Mouse (Mus musculus) kidney, embryonic 16.5 days (tissue): Measurements from ENCODE around the gene Mei1. TPM values are rescaled to one million over a fixed set of nuclear protein-coding genes. Genes with fewer than 3 reads are reported as not detected.
"Not testable (repeated sequence)": the region's sequence is repeated elsewhere in the genome, so short reads cannot be mapped to it uniquely, and the experiment has no call there.

Source experiments
- ATAC-seq: fragments of 200-750 bp; cut with Nextera tagmentation; 2 replicates; pipeline ENCODE4 v1.8.0; 2017; ENCODE audit warnings: moderate TSS enrichment; ENCODE audit not compliant: low FRiP score, low TSS enrichment
- H3K27ac ChIP-seq: fragments of 300-500 bp; sonication (generic); 2 replicates; pipeline ENCODE4 v1.5.1; 2014; ENCODE audit warnings: low read length
- H3K27me3 ChIP-seq: fragments of 300-500 bp; sonication (generic); 2 replicates; pipeline ENCODE4 v1.6.1; 2014; ENCODE audit warnings: low read length, control low read depth, mixed read lengths; ENCODE audit not compliant: insufficient read depth
- H3K36me3 ChIP-seq: fragments of 300-500 bp; sonication (generic); 2 replicates; pipeline ENCODE4 v1.6.1; 2014; ENCODE audit warnings: low read length, control low read depth, mixed read lengths; ENCODE audit not compliant: insufficient read depth
- H3K4me1 ChIP-seq: fragments of 300-500 bp; sonication (generic); 2 replicates; pipeline ENCODE4 v1.6.1; 2014; ENCODE audit warnings: low read length, control low read depth, mixed read lengths; ENCODE audit not compliant: insufficient read depth
- H3K4me2 ChIP-seq: fragments of 300-500 bp; sonication (generic); replicated peaks from 2 replicates; pipeline ENCODE4 v1.6.1; 2014; ENCODE audit warnings: low read depth, low read length
- H3K4me3 ChIP-seq: fragments of 300-500 bp; sonication (generic); 2 replicates; pipeline ENCODE4 v1.5.1; 2014; ENCODE audit warnings: mild to moderate bottlenecking, low read length
- H3K9ac ChIP-seq: fragments of 300-500 bp; sonication (generic); replicated peaks from 2 replicates; pipeline ENCODE4 v1.6.1; 2014; ENCODE audit warnings: low read length
- H3K9me3 ChIP-seq: fragments of 300-500 bp; sonication (generic); 2 replicates; pipeline ENCODE4 v1.6.1; 2016; ENCODE audit warnings: low read length, control low read depth
- WGBS: fragments of 180-500 bp; shearing (Covaris S2); extraction: QIAGEN DNeasy Blood & Tissue Kit; methylation state at CpG from one replicate; pipeline ENCODE4 v1.1.7; 2014; 5-methylcytosine and 5-hydroxymethylcytosine counted together
- polyA plus RNA-seq: library from polyadenylated mRNA; unstranded; fragments of >200 nt; fragmentation: Nextera tagmentation; extraction: Ambion mirVana; gene quantifications from 2 replicates; pipeline ENCODE4 v1.2.1, GENCODE M21; 2015

Mei1 gene
- polyA plus RNA-seq, 1 experiment from 2014 or later = not detected

DNA sequence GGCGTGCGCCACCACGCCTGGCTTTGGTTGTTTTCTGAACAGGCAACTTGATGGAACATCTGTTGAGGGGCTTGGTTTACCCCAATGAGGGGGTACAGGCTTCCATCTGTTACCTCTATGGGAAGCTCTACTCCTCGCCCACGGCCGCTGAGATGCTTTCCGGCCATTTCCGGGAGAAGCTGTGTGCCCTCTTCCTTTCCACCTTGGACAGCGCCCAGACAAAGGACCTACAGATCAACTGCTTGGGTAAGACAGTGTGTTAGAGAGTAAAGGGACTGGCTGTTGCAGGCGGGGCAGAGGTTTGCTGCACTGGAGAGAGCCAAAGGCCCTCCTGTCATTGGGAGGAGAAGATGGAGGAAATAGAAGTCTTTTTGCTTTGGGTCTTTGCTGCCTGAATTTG lies 10.1 kb downstream of the Mei1 start:
- H3K27me3 ChIP-seq = no peaks in the 10 kb centered on the region
- no peak overlapping the region for H3K27ac ChIP-seq
- no peak overlapping the region for H3K4me2 ChIP-seq
- H3K4me3 ChIP-seq = no peak overlapping the region
- H3K4me1 ChIP-seq = no peaks in the 10 kb centered on the region
- no peak for ATAC-seq
- H3K36me3 ChIP-seq = no peaks in the 10 kb centered on the region
- 52% methylated on average over 10 of the region's 10 CpGs for WGBS
- H3K9ac ChIP-seq = no peak overlapping the region
- H3K9me3 ChIP-seq = no peaks in the 10 kb centered on the region

DNA sequence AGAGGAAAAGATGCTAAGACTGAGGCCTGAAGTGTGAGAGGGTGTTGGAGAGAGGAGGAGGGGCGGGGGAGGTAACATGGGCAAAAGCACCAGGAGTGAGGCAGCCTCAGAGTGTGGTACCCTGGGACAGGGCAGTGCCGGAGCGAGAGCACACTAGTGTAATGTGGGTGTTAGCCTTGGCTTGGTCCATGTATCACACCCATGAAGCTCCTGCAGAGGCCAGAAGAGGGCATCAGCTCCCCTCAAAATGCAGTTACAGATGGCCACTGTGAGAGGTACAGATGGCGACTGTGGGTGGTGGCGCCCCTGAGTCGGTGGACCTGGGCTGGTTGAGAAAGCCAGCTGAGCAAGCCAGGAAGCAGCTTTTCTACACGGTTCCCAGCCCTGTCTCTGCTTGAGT lies 11.4 kb downstream of the Mei1 start:
- no peak for ATAC-seq
- WGBS = 31% methylated on average over 7 of the region's 7 CpGs
- Histone ChIP-seq H3K4me1 (no peaks in the 10 kb centered on the region), H3K27me3 (no peaks in the 10 kb centered on the region), H3K4me2 (no peak overlapping the region), H3K9me3 (no peaks in the 10 kb centered on the region), H3K36me3 (no peaks in the 10 kb centered on the region), H3K4me3 (no peak overlapping the region), H3K27ac (no peak overlapping the region), H3K9ac (no peak overlapping the region)

DNA sequence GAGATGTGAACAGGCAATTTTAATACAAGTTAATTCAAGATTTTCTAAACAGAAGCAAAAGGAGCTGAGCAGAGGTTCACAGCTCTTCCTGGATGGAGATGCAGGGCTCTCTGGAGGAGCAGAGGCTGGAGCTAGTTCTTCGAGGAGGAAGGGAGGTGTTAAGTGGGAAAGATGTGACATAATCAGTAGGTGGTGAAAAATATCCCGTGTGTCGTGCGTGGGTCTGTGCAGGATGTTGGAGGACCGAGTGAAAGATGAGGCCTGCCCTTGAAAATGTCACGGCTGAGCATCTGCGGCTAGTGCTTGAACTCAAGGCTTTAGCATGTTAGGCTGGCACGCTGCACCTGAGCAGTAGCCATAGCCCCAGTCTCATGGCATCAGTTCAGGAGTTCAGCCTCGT lies 15.8 kb downstream of the Mei1 start:
- Histone ChIP-seq H3K36me3 (no peaks in the 10 kb centered on the region), H3K9ac (no peak overlapping the region), H3K27me3 (no peaks in the 10 kb centered on the region), H3K9me3 (no peaks in the 10 kb centered on the region), H3K4me3 (no peak overlapping the region), H3K27ac (no peak overlapping the region), H3K4me2 (no peak overlapping the region), H3K4me1 (no peaks in the 10 kb centered on the region)
- no peak for ATAC-seq
- WGBS = 81% methylated on average over 9 of the region's 9 CpGs

DNA sequence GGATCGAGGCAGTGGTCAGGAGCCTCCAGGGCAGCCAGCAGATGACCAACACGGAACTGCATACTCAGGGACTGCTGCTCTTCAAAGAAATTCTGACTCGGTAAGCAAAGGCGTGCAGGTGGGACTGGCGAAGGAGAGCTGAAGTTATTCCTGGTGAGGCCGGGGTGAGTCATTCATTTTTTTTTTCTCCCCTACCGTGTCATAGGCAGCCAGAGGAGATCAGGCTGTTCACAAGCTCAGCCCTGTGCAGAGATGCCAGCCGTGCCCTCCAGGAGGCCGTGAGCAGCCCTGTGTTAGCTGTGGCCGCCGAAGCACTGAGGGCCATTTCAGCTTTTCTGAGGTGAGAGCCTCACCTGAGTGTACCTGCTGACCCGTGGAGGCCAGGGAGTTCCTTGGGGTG lies 16.3 kb downstream of the Mei1 start:
- H3K4me3 ChIP-seq = no peak overlapping the region
- H3K27ac ChIP-seq = no peak overlapping the region
- no peaks in the 10 kb centered on the region for H3K4me1 ChIP-seq
- no peaks in the 10 kb centered on the region for H3K27me3 ChIP-seq
- ATAC-seq = no peak
- H3K36me3 ChIP-seq = no peaks in the 10 kb centered on the region
- no peak overlapping the region for H3K4me2 ChIP-seq
- H3K9ac ChIP-seq = no peak overlapping the region
- H3K9me3 ChIP-seq = no peaks in the 10 kb centered on the region
- WGBS = 74% methylated on average over 12 of the region's 12 CpGs

DNA sequence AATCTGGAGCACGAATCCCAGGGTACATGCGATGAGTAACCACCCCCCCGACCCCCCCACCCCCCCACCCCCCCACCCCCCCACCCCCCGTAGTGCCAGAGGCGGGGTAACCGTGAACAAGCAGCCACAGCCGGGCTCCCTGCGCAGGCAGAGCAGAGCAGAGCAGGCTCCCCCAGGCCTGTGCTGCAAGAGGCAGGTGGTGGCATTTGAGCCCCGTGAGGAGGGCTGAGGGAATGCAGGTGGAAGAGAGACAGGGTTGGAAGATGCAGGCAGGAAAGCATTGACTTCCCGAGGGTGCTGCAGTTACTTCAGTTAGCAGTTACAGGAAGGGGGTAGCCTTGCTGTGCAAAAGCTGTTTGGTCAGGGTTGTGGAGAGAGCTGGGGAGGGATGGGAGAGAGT lies 17.5 kb downstream of the Mei1 start:
- WGBS = 20% methylated on average over 4 of the region's 10 CpGs
- Histone ChIP-seq H3K9me3 (no peaks in the 10 kb centered on the region), H3K9ac (no peak overlapping the region), H3K36me3 (no peaks in the 10 kb centered on the region), H3K4me2 (no peak overlapping the region), H3K4me3 (no peak overlapping the region), H3K27ac (no peak overlapping the region), H3K27me3 (no peaks in the 10 kb centered on the region), H3K4me1 (no peaks in the 10 kb centered on the region)
- no peak for ATAC-seq

DNA sequence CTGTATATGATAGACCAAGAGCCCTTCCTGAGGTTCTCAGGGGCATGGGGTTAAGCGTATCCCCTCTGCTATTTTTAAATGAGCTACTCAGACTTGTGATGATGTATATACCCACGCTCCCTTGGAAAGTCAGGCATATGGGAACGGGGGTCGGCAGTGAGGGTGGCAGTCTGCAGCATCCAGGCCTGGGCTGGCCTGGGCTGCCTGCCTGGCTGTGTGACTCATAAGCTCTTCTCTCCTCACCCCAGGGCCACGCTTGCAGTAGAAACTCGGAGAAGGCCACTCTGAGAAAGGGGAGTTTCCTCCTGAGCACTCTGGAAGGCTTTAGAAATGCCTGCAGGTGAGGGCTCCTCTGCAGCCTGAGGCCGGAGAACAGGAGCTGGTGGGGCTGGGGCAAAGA lies 21.3 kb downstream of the Mei1 start:
- Histone ChIP-seq H3K9ac (no peak overlapping the region), H3K4me3 (no peak overlapping the region)
- ATAC-seq = no peak

DNA sequence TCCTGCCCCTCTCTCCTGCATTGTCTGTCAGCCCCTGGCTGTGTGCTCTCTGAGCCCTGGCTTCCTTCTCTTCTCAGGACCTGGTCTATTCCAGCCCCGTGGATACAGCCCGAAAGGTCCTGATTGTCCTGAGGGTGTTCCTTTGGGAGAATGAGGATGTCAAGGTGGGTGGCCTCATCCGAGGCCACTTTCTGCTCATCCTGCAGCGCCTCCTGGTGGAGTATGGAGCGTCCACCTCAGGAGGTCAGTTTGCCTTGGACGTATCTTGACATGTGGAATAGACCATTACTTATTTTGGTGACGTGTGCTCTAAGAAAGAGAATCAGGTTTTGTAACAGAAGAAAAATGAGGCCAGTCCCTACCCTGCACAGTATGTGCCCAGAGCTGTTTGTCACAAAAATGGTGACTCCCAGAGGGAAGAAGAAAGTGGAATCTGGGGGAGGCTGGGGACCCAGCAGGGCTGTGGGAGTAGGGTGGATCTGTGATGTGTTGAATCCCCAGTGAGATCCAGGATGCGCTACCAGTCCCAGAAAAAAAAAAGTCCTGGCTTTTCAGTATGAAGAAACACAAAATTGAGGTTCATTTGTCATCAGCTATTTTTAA lies 37.3 kb downstream of the Mei1 start:
- H3K9me3 ChIP-seq = no peaks in the 10 kb centered on the region
- WGBS = 12% methylated on average over 8 of the region's 8 CpGs
- no peak overlapping the region for H3K9ac ChIP-seq
- H3K36me3 ChIP-seq = no peaks in the 10 kb centered on the region
- no peak for ATAC-seq
- no peak overlapping the region for H3K4me2 ChIP-seq
- H3K27ac ChIP-seq = no peak overlapping the region
- H3K4me1 ChIP-seq = no peaks in the 10 kb centered on the region
- no peak overlapping the region for H3K4me3 ChIP-seq
- no peaks in the 10 kb centered on the region for H3K27me3 ChIP-seq

More for the DNA sequence above, 21.3 kb downstream of the Mei1 start:
- Histone ChIP-seq H3K36me3 (no peaks in the 10 kb centered on the region), H3K27me3 (no peaks in the 10 kb centered on the region), H3K9me3 (no peaks in the 10 kb centered on the region), H3K4me1 (no peaks in the 10 kb centered on the region), H3K27ac (no peak overlapping the region), H3K4me2 (no peak overlapping the region)
- WGBS = 82% methylated on average over 7 of the region's 7 CpGs

DNA sequence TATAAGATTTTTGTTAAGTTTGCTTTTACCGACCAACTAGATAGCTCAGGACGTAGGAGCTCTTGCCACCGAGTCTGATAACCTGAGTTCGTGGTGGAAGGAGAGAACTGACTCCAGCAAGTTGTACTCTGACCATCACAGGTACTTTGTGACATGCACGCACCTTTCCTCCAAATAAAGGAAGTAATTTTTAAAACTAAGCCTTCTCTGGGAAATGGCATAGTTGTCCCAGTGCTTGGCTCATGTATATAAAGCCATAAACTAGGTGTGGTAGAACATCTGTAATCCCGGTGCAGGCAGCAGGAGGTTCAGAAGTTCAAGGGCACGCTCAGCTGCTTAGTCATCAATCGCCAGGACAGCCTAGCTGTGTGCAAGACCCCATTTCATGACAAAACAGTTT lies 50.7 kb downstream of the Mei1 start:
- H3K4me2 ChIP-seq = no peak overlapping the region
- no peak overlapping the region for H3K4me3 ChIP-seq
- H3K4me1 ChIP-seq = no peaks in the 10 kb centered on the region
- no peak for ATAC-seq
- no peaks in the 10 kb centered on the region for H3K36me3 ChIP-seq
- H3K27ac ChIP-seq = no peak overlapping the region
- 82% methylated on average over 8 of the region's 8 CpGs for WGBS
- H3K9ac ChIP-seq = no peak overlapping the region
- H3K9me3 ChIP-seq = no peaks in the 10 kb centered on the region
- H3K27me3 ChIP-seq = no peaks in the 10 kb centered on the region

DNA sequence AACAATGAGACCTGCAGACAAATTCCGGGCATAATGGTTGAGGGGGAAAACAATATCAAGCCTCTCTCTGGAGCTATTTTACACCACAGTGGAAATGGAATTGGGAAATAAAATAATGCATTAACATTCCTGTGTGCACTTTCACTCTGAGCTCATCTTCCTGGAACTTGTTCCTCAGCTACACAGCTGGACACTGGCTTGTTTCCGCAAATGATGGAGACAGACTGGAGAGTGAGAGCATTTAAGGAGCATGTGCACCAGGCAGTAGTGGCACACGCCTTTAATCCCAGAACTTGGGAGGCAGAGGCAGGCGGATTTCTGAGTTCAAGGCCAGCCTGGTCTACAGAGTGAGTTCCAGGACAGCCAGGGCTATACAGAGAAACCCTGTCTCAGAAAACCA lies 56.9 kb downstream of the Mei1 start:
- H3K4me2 ChIP-seq, H3K9me3 ChIP-seq: not testable (repeated sequence)

DNA sequence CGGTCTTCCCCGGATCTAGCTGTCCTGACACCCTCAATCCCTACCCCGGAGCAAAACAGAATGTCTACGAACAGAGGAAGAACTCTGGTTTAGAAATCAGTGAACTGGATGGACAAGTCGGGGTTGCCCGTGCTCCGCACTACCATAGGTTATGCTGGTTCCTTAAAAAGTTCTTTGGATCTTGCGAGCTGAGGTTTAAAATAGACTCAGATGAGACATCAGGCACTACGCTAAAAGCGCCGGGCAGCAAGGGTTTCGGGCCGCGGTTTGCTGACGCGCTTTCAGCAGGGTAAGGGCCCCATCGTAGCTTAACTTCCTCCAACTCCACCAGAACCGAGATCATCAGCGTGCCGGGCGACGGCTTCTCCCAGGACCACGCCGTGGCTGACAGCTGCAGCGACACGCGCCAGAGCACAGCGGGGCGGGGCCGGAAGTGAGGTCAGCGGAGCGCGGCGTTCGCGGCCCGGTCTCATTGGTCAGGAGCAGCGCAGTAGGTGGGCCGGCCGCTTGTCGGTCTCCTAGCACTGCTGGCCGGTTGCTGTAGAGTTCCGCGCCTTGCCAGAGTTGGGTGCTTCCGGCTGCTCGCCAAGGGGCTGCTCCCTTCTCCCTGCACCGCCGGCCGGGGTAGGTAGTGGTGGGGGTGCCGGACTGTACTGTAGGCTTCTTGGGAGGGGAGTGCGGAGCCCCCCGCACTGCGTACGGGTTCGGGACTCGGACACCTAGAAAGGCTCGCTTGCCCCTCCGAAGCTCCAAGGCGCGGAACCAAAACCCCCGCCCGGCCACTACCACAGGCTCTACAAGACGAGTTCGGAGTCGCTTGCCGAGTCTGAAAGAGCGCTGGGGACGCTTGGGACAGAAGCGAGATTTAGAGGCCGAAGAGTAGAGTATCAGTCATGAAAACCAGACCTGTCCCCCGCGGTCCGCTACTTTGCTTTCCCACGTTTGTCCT lies 57.9 kb downstream of the Mei1 start, which contains the start of gene Ccdc134:
TSS of gene Ccdc134 (plus strand) at position 497 of the 949 bp plus-strand sequence.
- WGBS = under 1% methylated on average over 74 of the region's 74 CpGs
- H3K4me1 ChIP-seq = peaks cover 8% of the 10 kb centered on the region
- peak within 1 kb of the TSS; percentile 85 for H3K4me3 ChIP-seq
- peak within 1 kb of the TSS; percentile 81 for H3K9ac ChIP-seq
- no peaks in the 10 kb centered on the region for H3K36me3 ChIP-seq
- peak within 1 kb of the TSS; percentile 70 for H3K27ac ChIP-seq
- ATAC-seq = peak; percentile 99
- H3K9me3 ChIP-seq = no peaks in the 10 kb centered on the region
- peak within 1 kb of the TSS; percentile 94 for H3K4me2 ChIP-seq
- H3K27me3 ChIP-seq = no peaks in the 10 kb centered on the region

More for the DNA sequence above, 56.9 kb downstream of the Mei1 start:
- 83% methylated on average over 4 of the region's 4 CpGs for WGBS
- H3K4me3 ChIP-seq, H3K27me3 ChIP-seq, H3K4me1 ChIP-seq, H3K27ac ChIP-seq, H3K36me3 ChIP-seq, ATAC-seq, H3K9ac ChIP-seq: not testable (repeated sequence)
